Mouse (Mus musculus) lung, postnatal 0 days (tissue): ENCODE results near the gene Trappc2l. TPM values are rescaled to one million over a fixed set of nuclear protein-coding genes. Genes with fewer than 3 reads are reported as not detected.

ENCODE experiments used
- ATAC-seq: fragments of 200-750 bp; cut with Nextera tagmentation; 2 replicates; pipeline ENCODE4 v1.8.0; 2017; ENCODE audit warnings: moderate library complexity
- DNase-seq: peaks from one replicate; pipeline ENCODE4 v3.0.0-alpha.2; 2016; ENCODE audit warnings: low spot score
- H3K27ac ChIP-seq: fragments of 300-500 bp; sonication (generic); 2 replicates; pipeline ENCODE4 v1.5.1; 2014; ENCODE audit warnings: antibody characterized with exemption, mild to moderate bottlenecking, low read length, mixed read lengths
- H3K27me3 ChIP-seq: fragments of 300-500 bp; sonication (generic); replicated peaks from 2 replicates; pipeline ENCODE4 v1.6.1; 2014; ENCODE audit warnings: low read length, mixed read lengths; ENCODE audit not compliant: insufficient read depth
- H3K36me3 ChIP-seq: fragments of 300-500 bp; sonication (generic); 2 replicates; pipeline ENCODE4 v1.6.1; 2014; ENCODE audit warnings: low read length, mixed read lengths; ENCODE audit not compliant: insufficient read depth
- H3K4me1 ChIP-seq: fragments of 300-500 bp; sonication (generic); 2 replicates; pipeline ENCODE4 v1.6.1; 2014; ENCODE audit warnings: antibody characterized with exemption, low read depth, low read length, mixed read lengths; ENCODE audit not compliant: insufficient read depth
- H3K4me2 ChIP-seq: fragments of 300-500 bp; sonication (generic); replicated peaks from 2 replicates; pipeline ENCODE4 v1.6.1; 2014; ENCODE audit warnings: low read depth, mild to moderate bottlenecking, low read length, moderate library complexity, mixed read lengths
- H3K4me3 ChIP-seq: fragments of 300-500 bp; sonication (generic); 2 replicates; pipeline ENCODE4 v1.5.1; 2014; ENCODE audit warnings: low read depth, low read length
- H3K9ac ChIP-seq: fragments of 300-500 bp; sonication (generic); replicated peaks from 2 replicates; pipeline ENCODE4 v1.6.1; 2014; ENCODE audit warnings: low read depth, mild to moderate bottlenecking
- H3K9me3 ChIP-seq: fragments of 300-500 bp; sonication (generic); 2 replicates; pipeline ENCODE4 v1.6.1; 2016; ENCODE audit warnings: low read length, mixed read lengths
- CTCF ChIP-seq: IDR thresholded peaks from 2 replicates; pipeline ENCODE4 v1.5.1; 2016; ENCODE audit warnings: antibody characterized with exemption, mild to moderate bottlenecking
- EP300 ChIP-seq: IDR thresholded peaks from 2 replicates; pipeline ENCODE4 v1.6.1; 2016; ENCODE audit warnings: antibody characterized with exemption, mild to moderate bottlenecking, control low read depth
- WGBS: fragments of 180-500 bp; shearing (Covaris S2); extraction: QIAGEN DNeasy Blood & Tissue Kit; methylation state at CpG from one replicate; pipeline ENCODE4 v1.1.7; 2014; 5-methylcytosine and 5-hydroxymethylcytosine counted together
- polyA plus RNA-seq: library from polyadenylated mRNA; unstranded; fragments of >200 nt; fragmentation: Nextera tagmentation; extraction: Ambion mirVana; gene quantifications from 2 replicates; pipeline ENCODE4 v1.2.1, GENCODE M21; 2015

Gene Trappc2l
- polyA plus RNA-seq, 1 experiment from 2014 or later = 70.0 TPM

DNA sequence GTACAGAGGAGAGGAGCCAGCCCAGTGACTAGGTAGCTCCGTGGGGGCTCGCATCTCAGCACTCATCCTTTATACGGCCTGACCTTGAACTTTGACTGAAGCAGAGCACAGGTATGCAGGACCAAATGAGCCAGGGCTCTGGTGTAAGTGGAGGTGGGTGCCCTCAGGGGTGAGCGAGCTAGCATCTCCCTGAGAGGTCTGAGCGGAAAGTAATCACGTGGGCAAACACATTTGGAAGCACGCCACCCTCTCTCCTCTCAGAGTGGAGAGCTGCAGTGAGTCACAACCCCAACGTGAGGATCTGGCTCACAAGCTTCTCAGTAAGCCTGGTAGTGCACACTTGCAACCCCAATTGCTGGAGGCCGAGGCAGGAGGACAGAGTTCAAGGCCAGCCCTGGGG, 30.6 kb downstream of the Trappc2l start:
- peaks cover 14% of the 10 kb centered on the region; the same call in 1 of the 2 replicates for H3K36me3 ChIP-seq
- H3K27me3 ChIP-seq = no peaks in the 10 kb centered on the region
- H3K9me3 ChIP-seq = no peaks in the 10 kb centered on the region
- WGBS = 34% methylated on average over 9 of the region's 9 CpGs
- no peak overlapping the region for H3K4me3 ChIP-seq
- peaks cover 15% of the 10 kb centered on the region for H3K4me1 ChIP-seq
- DNase-seq (peak; percentile 75), ATAC-seq (peak; percentile 38)
- no peak overlapping the region for H3K4me2 ChIP-seq
- H3K27ac ChIP-seq = no peak overlapping the region
- no peak overlapping the region for H3K9ac ChIP-seq
- TF ChIP-seq EP300 = no peak

DNA sequence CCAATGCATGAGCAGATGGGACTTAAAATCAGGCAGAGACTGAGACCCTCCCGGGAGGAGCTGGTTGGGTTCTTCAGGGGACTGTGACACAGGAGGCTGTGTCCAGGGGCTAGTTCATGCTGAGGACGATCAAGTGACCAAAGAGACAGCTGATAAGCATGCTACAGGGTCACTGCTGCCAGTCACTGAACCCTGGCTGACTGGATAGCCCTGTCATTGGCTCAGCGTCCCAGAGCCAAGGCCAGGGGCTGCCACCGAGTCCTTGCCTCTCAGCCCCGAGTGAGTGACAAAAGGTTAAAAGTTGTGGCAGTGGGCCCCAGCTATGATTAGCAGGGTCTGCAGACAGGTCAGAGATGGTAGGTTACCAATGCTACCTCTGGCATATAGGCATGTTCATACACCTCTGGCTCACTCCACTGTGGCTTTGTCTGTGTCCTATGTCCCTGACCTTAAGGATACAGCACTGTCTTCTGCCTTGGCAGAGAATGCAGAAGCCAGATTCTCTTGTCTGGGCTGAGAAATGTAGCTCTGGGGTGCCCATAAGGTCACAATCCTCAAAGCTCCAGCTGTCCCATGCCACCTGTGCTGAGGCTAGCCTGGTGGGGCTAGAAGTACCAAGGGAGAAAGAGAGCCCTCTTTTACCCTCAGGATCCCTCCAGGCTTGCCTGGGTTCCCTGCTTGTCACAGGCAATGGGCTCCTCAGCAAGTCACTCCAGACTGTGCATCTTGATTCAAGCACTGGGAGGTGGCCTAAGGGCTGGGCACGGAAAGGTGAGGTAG, 32.9 kb downstream of the Trappc2l start:
- ATAC-seq = no peak
- no peak for DNase-seq
- Histone ChIP-seq H3K36me3 (peaks cover 21% of the 10 kb centered on the region; the same call in 1 of the 2 replicates), H3K4me1 (peaks cover 5% of the 10 kb centered on the region), H3K27me3 (no peaks in the 10 kb centered on the region), H3K9me3 (no peaks in the 10 kb centered on the region), H3K27ac (no peak overlapping the region), H3K4me3 (no peak overlapping the region), H3K9ac (no peak overlapping the region), H3K4me2 (no peak overlapping the region)
- no peak for TF ChIP-seq CTCF
- no peak for TF ChIP-seq EP300
- 67% methylated on average over 6 of the region's 6 CpGs for WGBS

DNA sequence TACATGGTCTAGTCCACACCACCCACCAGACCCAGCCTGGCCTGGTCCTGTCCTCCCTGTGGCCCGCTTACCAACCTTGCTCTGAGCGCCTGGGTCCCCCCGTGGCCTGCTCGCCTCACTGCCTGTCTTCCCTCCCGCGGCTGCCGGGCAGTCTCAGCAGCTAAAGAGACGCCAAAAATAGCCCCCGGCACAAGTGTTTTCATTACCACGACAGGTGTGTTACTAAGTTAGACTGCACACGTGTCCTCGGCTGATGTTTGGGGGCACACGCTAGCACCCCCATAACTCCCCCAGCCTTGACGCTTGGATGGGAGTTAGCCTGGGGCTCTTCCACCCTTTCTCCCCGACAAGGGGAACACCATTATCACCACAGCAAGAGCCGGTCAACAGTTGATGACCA, 34.9 kb downstream of the Trappc2l start:
- ATAC-seq = no peak
- 89% methylated on average over 16 of the region's 16 CpGs for WGBS
- H3K4me2 ChIP-seq = no peak overlapping the region

DNA sequence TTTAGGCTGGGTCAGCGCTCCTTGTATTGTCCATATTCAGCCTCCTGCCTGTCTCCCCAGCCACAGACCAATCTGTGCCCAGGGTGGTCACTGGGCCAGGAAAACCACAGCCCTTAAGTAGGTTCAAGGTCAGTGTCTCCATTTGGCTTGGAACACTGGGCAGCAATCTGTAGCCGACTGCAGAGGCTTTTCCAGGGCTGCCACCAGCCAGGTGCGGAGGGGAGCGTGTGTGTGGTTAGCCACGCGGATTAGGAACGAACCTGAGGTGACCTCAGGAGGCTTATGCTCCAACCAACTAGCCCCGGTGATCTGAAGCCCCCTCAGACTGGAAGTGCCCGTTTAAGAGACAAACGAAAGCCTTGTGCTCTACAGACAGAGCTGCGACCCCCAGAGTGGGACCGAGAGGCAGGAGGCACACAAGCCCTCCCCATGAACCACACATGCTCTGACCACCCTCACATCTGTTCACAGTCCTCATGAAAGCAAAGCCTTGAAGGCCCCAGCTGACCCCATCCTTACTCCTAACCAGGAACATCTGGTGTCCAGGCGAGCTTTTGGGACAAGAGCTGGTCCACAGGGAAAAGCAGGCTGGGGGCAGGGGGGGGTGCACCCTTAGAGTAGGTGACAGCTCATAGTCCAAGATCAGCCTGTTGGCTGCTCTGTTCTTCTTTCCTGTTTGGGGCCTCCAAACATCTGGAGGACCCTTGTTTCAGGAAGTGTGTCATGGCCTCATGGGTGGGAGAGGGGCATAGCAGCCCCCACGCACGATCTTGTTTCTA, 36.9 kb downstream of the Trappc2l start:
- H3K4me3 ChIP-seq = no peak overlapping the region
- H3K4me2 ChIP-seq = no peak overlapping the region
- no peak for ATAC-seq
- H3K27me3 ChIP-seq = no peaks in the 10 kb centered on the region
- H3K36me3 ChIP-seq = peaks cover 21% of the 10 kb centered on the region; the same call in 1 of the 2 replicates
- WGBS = 67% methylated on average over 15 of the region's 15 CpGs
- H3K9ac ChIP-seq = no peak overlapping the region
- H3K9me3 ChIP-seq = no peaks in the 10 kb centered on the region
- TF ChIP-seq EP300 = no peak
- TF ChIP-seq CTCF = no peak
- H3K4me1 ChIP-seq = no peaks in the 10 kb centered on the region
- no peak for DNase-seq
- H3K27ac ChIP-seq = no peak overlapping the region

More for the DNA sequence above, 34.9 kb downstream of the Trappc2l start:
- DNase-seq = no peak
- peaks cover 21% of the 10 kb centered on the region; the same call in 1 of the 2 replicates for H3K36me3 ChIP-seq
- no peaks in the 10 kb centered on the region for H3K9me3 ChIP-seq
- H3K27me3 ChIP-seq = no peaks in the 10 kb centered on the region
- no peak for TF ChIP-seq EP300
- no peak for TF ChIP-seq CTCF
- H3K4me3 ChIP-seq = no peak overlapping the region
- H3K4me1 ChIP-seq = peaks cover 3% of the 10 kb centered on the region; the same call in 1 of the 2 replicates
- no peak overlapping the region for H3K27ac ChIP-seq
- H3K9ac ChIP-seq = no peak overlapping the region

DNA sequence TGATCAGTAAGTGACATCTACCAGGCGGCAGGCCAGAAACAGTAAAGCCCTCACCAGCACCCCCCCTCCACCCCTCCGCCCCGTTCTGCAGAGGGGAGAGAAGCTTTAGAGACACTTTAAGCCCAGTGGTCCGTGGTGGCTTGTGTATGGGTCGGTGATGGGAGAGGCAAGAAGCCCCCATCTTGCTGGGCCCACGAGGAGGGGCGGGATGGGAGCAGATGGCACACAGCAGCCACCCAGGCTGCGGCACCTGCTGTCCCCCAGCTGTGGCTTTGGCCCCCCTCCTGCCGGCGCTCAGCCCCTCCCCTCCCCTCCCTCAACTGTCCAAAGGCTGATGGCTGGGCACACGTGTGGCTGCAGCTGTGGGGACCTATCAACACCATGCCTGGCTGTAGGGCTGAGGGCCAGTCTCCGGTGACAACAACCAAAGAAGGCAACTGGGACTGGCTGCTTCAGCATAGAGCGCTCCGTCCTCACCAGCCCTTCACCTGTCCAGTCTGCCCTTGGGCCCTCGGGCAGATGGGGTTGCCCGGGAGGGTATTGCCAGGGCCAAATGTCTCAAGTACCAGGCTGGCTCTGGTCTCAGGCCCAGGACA, 40.0 kb downstream of the Trappc2l start:
- DNase-seq (no peak), ATAC-seq (no peak)
- H3K27ac ChIP-seq = no peak overlapping the region
- H3K36me3 ChIP-seq = 0 out of 2 replicates have a peak, but pooled peaks cover 13% of the 10 kb centered on the region
- no peak for TF ChIP-seq EP300
- TF ChIP-seq CTCF = no peak
- no peak overlapping the region for H3K9ac ChIP-seq
- H3K4me1 ChIP-seq = peaks cover 22% of the 10 kb centered on the region; the same call in 1 of the 2 replicates
- no peak overlapping the region for H3K4me2 ChIP-seq
- no peaks in the 10 kb centered on the region for H3K9me3 ChIP-seq
- 78% methylated on average over 15 of the region's 16 CpGs for WGBS
- H3K4me3 ChIP-seq = no peak overlapping the region
- no peaks in the 10 kb centered on the region for H3K27me3 ChIP-seq

DNA sequence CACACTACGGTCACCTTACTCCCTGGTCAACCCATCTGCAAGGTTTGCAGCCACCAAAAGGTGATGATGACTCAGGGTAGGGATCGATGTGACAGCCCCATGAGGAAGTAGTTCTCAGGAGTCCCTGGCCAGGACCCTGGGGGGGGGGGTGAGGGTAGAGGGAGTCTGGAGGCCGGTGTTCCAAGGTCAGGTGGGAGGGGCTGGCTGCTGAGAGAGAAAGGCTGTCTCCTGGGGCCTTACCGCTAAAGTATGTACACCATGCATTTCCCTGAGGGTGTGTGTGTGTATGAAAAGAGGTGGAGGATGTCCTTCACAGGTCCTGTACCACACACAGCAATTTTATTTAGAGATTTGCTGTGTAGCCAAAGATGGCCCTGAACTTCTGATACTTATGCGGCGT, 41.2 kb downstream of the Trappc2l start:
- 0 out of 2 replicates have a peak, but pooled peaks cover 6% of the 10 kb centered on the region for H3K36me3 ChIP-seq
- TF ChIP-seq CTCF = no peak
- no peak for TF ChIP-seq EP300
- DNase-seq (no peak), ATAC-seq (no peak)
- no peak overlapping the region for H3K27ac ChIP-seq
- no peak overlapping the region for H3K4me2 ChIP-seq
- peaks cover 23% of the 10 kb centered on the region; the same call in 1 of the 2 replicates for H3K4me1 ChIP-seq
- WGBS = 52% methylated on average over 6 of the region's 6 CpGs
- H3K9ac ChIP-seq = no peak overlapping the region
- no peaks in the 10 kb centered on the region for H3K9me3 ChIP-seq
- H3K4me3 ChIP-seq = no peak overlapping the region
- H3K27me3 ChIP-seq = no peaks in the 10 kb centered on the region
